Mouse (Mus musculus) embryonic facial prominence, embryonic 15.5 days (tissue): Measurements from ENCODE around the gene Bri3. TPM values are rescaled to one million over a fixed set of nuclear protein-coding genes. Genes with fewer than 3 reads are reported as not detected.

Experiments used
- ATAC-seq: fragments of 200-750 bp; cut with Nextera tagmentation; 2 replicates; pipeline ENCODE4 v1.8.0; 2017; ENCODE audit warnings: low read depth, moderate TSS enrichment; ENCODE audit not compliant: insufficient number of reproducible peaks, low FRiP score, low TSS enrichment
- H3K27ac ChIP-seq: fragments of 300-500 bp; sonication (generic); replicated peaks from 2 replicates; pipeline ENCODE4 v1.5.1; 2015; ENCODE audit warnings: mild to moderate bottlenecking, inconsistent platforms
- H3K27me3 ChIP-seq: fragments of 300-500 bp; sonication (generic); 2 replicates; pipeline ENCODE4 v1.6.1; 2015; ENCODE audit warnings: inconsistent platforms
- H3K36me3 ChIP-seq: fragments of 300-500 bp; sonication (generic); 2 replicates; pipeline ENCODE4 v1.6.1; 2015; ENCODE audit warnings: mild to moderate bottlenecking, inconsistent platforms
- H3K4me1 ChIP-seq: fragments of 300-500 bp; sonication (generic); 2 replicates; pipeline ENCODE4 v1.6.1; 2015; ENCODE audit warnings: inconsistent platforms
- H3K4me2 ChIP-seq: fragments of 300-500 bp; sonication (generic); replicated peaks from 2 replicates; pipeline ENCODE4 v1.6.1; 2015; ENCODE audit warnings: mild to moderate bottlenecking, inconsistent platforms
- H3K4me3 ChIP-seq: fragments of 300-500 bp; sonication (generic); replicated peaks from 2 replicates; pipeline ENCODE4 v1.5.1; 2015; ENCODE audit warnings: mild to moderate bottlenecking, inconsistent platforms
- H3K9ac ChIP-seq: fragments of 300-500 bp; sonication (generic); 2 replicates; pipeline ENCODE4 v1.6.1; 2015; ENCODE audit warnings: inconsistent platforms
- H3K9me3 ChIP-seq: fragments of 300-500 bp; sonication (generic); replicated peaks from 2 replicates; pipeline ENCODE4 v1.6.1; 2016; ENCODE audit warnings: inconsistent platforms
- WGBS: fragments of 180-500 bp; shearing (Covaris S2); methylation state at CpG from one replicate; pipeline ENCODE4 v1.1.7; 2015; 5-methylcytosine and 5-hydroxymethylcytosine counted together
- polyA plus RNA-seq: library from polyadenylated mRNA; unstranded; fragments of >200 nt; fragmentation: Nextera tagmentation; extraction: Ambion mirVana; gene quantifications from 2 replicates; pipeline ENCODE4 v1.2.1, GENCODE M21; 2015

The Bri3 gene
- polyA plus RNA-seq, 1 experiment from 2014 or later = 118 TPM

DNA sequence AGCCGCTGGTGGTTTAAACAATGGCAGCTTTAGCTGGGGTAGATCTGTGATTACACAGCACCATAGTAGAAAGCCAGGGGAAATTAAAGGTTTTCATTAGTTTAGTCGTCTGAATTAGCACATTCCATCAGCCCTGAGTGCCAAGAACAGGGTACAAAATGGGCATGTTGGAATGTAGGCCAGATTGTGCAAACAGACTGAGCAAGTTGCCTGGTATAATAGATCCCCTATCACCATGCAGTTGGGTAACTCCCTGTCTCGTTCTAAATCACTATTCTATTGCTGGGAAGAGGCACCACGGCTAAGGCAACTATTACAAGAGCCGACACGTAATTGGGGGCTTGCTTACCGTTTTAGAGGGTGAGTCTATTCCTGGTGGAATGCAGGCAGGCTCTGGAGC lies 9.5 kb upstream of the Bri3 start:
- no peaks in the 10 kb centered on the region for H3K36me3 ChIP-seq
- WGBS = 71% methylated on average over 7 of the region's 7 CpGs
- H3K4me2 ChIP-seq = no peak overlapping the region
- no peak overlapping the region for H3K4me3 ChIP-seq
- H3K4me1 ChIP-seq = no peaks in the 10 kb centered on the region
- no peaks in the 10 kb centered on the region for H3K27me3 ChIP-seq
- no peak overlapping the region for H3K27ac ChIP-seq
- no peaks in the 10 kb centered on the region for H3K9me3 ChIP-seq
- ATAC-seq = no peak
- no peak overlapping the region for H3K9ac ChIP-seq

DNA sequence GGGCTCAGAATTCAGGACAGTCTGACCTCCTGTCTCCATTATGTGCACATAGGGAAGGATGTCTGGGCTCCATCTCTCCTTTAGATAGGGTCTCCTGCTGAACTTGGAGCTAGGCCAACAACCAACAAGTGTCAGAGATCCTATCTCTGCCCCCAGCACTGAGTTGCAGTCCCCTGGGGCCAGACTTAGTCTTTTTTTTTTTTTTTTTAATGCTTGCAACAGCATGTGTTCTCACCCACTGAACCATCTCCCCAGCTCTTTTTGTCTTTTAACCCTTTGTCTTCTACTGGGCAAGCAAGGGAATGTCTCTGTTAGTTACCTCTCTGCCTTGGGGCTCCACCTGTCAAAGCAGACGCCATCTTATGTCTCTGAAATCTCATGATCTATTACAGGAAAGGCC lies 5.3 kb upstream of the Bri3 start:
- Histone ChIP-seq H3K4me2 (no peak overlapping the region), H3K4me3 (no peak overlapping the region), H3K36me3 (no peaks in the 10 kb centered on the region), H3K9ac (no peak overlapping the region), H3K27ac (no peak overlapping the region), H3K27me3 (no peaks in the 10 kb centered on the region), H3K4me1 (no peaks in the 10 kb centered on the region), H3K9me3 (no peaks in the 10 kb centered on the region)
- ATAC-seq = no peak
- WGBS = 58% methylated on average over 1 of the region's 1 CpGs

DNA sequence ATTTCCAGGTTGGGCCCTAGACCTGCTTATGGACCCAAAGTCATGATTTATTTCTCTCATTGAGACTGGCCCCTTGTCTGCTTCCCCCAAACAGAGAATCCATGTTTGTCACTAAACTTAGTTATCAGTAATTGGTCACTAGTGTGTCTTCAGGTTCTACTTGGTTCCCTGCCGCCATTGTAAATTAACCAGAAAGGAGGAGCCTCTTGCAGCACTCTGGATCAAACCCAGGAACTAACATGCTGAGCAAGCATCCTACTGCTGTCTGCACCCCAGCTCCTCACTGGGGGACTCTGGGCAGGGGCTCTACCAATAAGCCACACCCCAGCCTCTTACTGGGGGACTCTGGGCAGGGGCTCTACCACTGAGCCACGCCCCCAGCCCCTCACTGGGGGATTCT lies 1.4 kb downstream of the Bri3 start:
- no peak overlapping the region for H3K4me2 ChIP-seq
- no peak overlapping the region for H3K9ac ChIP-seq
- ATAC-seq = no peak

DNA sequence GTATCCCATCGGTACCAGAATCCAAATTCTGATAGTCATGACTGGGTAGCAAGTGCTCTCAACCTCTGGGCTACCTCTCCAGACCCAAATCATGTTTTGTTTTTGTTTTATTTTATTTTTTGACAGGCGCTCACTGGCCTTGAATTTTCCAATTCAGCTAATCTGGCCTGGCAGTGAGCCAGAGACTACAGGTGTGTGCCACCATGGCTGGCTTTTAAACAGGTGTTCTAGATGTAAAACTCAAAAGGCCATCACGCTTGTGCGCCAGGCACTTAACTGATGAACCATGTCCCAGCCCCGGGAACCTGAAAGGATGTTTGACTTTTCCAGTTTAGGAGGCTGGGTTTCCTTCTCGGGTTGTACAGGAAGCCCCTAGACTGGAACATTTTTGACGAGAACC lies 2.4 kb downstream of the Bri3 start:
- Histone ChIP-seq H3K4me3 (no peak overlapping the region), H3K36me3 (no peaks in the 10 kb centered on the region), H3K27me3 (no peaks in the 10 kb centered on the region), H3K27ac (no peak overlapping the region), H3K9me3 (0 out of 2 replicates have a peak, but pooled peaks cover 3% of the 10 kb centered on the region), H3K9ac (no peak overlapping the region), H3K4me2 (no peak overlapping the region), H3K4me1 (peaks cover 7% of the 10 kb centered on the region)
- no peak for ATAC-seq
- 59% methylated on average over 7 of the region's 7 CpGs for WGBS

More for the DNA sequence above, 1.4 kb downstream of the Bri3 start:
- Histone ChIP-seq H3K36me3 (no peaks in the 10 kb centered on the region), H3K27ac (no peak overlapping the region), H3K4me1 (peaks cover 7% of the 10 kb centered on the region), H3K27me3 (no peaks in the 10 kb centered on the region), H3K4me3 (no peak overlapping the region), H3K9me3 (0 out of 2 replicates have a peak, but pooled peaks cover 3% of the 10 kb centered on the region)
- WGBS = 85% methylated on average over 2 of the region's 2 CpGs

DNA sequence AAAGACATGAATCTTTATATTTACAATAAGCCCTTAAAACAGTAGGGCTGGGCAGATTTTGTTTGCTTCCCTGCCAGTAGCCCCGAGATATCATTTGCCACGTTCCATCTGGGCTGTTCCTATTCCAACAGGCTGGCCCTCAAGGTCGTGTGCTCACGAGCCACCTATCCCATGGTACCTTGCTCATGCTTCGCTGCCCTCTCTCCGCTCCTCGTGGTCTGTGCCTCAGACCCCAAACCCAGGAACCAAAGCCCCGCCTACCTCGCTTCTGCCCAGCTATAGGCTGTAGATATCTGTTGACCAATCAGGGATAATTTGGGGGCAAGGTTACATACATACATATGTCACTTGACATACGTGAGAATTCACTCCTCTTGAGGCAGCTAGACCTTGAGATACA lies 3.1 kb downstream of the Bri3 start:
- no peak overlapping the region; the same call in 1 of the 2 replicates for H3K27ac ChIP-seq

DNA sequence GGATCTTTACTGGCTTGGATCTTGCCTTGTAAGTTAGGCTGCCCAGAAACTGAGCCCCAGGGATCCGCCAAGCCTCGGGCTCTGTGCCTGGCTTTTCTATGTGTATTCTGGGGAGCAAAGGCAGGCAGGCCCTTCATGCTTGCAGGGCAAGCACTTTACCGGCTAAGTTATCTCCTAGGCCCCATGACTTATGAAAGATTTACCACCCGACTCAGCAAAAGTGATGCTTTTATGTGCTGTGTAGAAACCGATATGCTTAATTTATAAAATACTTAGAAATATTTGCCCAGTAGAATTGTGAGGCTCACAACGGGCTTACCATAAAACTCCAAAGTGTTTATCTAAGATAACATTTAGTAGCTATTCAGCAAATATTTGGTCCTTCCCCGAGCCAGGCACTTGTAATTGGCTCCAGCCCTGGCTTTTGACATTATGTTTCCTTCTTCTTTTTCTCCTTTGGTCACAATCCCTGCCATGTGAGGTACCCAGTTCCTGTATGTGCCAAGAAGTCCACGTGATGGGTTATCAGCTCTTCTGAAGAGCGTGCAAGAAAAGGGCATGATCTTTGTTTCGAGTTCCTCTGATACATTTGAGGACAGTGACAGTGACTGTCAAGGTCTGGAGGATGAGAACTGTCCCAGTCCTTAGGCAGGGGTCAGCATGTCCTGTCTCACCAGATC lies 3.8 kb downstream of the Bri3 start:
- H3K9me3 ChIP-seq = 0 out of 2 replicates have a peak, but pooled peaks cover 3% of the 10 kb centered on the region
- ATAC-seq = no peak
- H3K4me1 ChIP-seq = peaks cover 7% of the 10 kb centered on the region
- no peak overlapping the region for H3K9ac ChIP-seq
- H3K36me3 ChIP-seq = no peaks in the 10 kb centered on the region
- H3K4me2 ChIP-seq = no peak overlapping the region
- H3K27ac ChIP-seq = no peak overlapping the region
- H3K4me3 ChIP-seq = no peak overlapping the region
- H3K27me3 ChIP-seq = no peaks in the 10 kb centered on the region
- 48% methylated on average over 10 of the region's 10 CpGs for WGBS

More for the DNA sequence above, 3.1 kb downstream of the Bri3 start:
- WGBS = 61% methylated on average over 10 of the region's 10 CpGs
- no peak overlapping the region for H3K4me3 ChIP-seq
- ATAC-seq = no peak
- H3K4me1 ChIP-seq = peaks cover 7% of the 10 kb centered on the region
- H3K9ac ChIP-seq = no peak overlapping the region
- H3K36me3 ChIP-seq = no peaks in the 10 kb centered on the region
- H3K4me2 ChIP-seq = no peak overlapping the region
- no peaks in the 10 kb centered on the region for H3K27me3 ChIP-seq
- 0 out of 2 replicates have a peak, but pooled peaks cover 3% of the 10 kb centered on the region for H3K9me3 ChIP-seq

DNA sequence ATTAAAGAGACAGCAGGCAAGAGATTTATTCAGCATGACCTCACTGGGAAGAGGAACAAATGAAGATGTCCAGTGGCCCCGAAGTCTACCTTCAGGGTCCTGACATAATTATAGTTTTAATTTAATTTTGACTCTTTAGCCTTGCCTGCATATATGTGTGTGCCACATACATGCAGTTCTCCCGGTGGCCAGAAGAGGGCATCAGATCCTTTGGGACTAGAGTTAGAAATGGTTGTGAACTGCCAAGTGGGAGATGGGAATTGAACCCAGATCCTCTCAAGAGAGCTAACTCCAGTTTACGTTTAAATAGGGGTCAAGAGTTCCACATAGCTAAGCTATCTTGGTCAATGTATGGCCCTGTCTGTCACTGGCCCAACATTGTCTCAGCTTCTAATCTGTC lies 5.6 kb downstream of the Bri3 start:
- H3K27me3 ChIP-seq = no peaks in the 10 kb centered on the region
- H3K9me3 ChIP-seq = 0 out of 2 replicates have a peak, but pooled peaks cover 3% of the 10 kb centered on the region
- WGBS = 76% methylated on average over 3 of the region's 3 CpGs
- no peak overlapping the region for H3K4me3 ChIP-seq
- no peaks in the 10 kb centered on the region for H3K36me3 ChIP-seq
- H3K27ac ChIP-seq = no peak overlapping the region
- no peak for ATAC-seq
- no peak overlapping the region for H3K4me2 ChIP-seq
- no peak overlapping the region for H3K9ac ChIP-seq
- peaks cover 10% of the 10 kb centered on the region for H3K4me1 ChIP-seq

DNA sequence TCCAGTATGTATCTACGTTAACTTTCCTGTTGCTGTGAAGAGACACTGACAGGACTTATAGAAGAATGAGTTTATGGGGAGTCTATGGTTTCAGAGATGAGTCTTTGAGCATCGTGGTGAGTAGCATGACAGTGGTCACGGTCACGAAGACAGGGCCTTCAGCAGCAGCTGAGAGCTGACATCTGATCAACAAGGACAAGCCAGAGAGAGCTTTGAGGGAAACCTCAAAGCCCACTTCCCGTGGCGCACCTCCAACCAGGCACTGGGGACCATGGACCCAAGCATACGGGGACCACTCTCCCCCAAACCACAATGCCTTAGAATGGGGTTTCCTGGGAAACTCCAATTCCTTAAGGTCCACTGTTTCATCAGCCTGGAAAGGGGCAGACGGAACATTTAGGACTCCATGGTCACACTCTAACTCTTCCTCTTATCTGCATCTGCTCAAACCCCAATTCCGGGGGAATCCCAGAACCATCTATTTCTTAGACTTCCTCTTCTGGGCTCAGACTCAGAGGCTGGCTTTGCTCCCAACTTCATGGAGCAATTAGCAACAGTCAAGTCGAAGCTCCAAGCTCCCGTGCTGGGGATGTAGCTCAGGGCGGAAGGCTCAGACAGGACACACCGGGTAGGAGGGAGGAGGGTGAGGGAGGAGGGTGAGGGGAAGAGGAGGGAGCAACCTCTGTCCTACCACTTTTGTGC lies 7.8 kb downstream of the Bri3 start:
- WGBS = 79% methylated on average over 13 of the region's 13 CpGs
- no peak overlapping the region for H3K4me3 ChIP-seq
- no peak overlapping the region for H3K9ac ChIP-seq
- H3K36me3 ChIP-seq = no peaks in the 10 kb centered on the region
- ATAC-seq = no peak
- no peak overlapping the region for H3K4me2 ChIP-seq
- H3K9me3 ChIP-seq = 0 out of 2 replicates have a peak, but pooled peaks cover 3% of the 10 kb centered on the region
- peaks cover 19% of the 10 kb centered on the region for H3K4me1 ChIP-seq
- no peak overlapping the region for H3K27ac ChIP-seq
- H3K27me3 ChIP-seq = no peaks in the 10 kb centered on the region

DNA sequence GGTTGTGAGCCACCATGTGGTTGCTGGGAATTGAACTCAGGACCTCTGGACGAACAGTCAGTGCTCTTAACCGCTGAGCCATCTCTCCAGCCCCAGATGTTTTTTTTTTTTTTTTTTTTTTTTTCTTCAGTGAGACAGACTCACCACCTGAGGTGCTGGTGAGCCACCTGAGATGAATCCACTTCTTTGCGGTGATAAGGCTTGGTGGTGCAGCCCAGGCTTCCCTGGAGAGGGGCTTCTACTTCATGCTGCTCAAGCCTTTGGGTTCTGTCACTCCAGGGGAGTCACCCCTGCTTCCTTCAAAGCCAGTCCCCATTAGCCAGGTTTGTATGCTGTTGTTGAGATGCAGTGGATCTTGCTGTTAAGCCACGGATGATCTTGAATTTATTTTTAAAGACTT lies 9.0 kb downstream of the Bri3 start:
- Histone ChIP-seq H3K4me1 (peaks cover 23% of the 10 kb centered on the region), H3K27me3 (no peaks in the 10 kb centered on the region), H3K27ac (no peak overlapping the region), H3K9ac (no peak overlapping the region), H3K36me3 (no peaks in the 10 kb centered on the region), H3K9me3 (0 out of 2 replicates have a peak, but pooled peaks cover 3% of the 10 kb centered on the region), H3K4me2 (no peak overlapping the region), H3K4me3 (no peak overlapping the region)
- 74% methylated on average over 4 of the region's 4 CpGs for WGBS
- ATAC-seq = no peak

DNA sequence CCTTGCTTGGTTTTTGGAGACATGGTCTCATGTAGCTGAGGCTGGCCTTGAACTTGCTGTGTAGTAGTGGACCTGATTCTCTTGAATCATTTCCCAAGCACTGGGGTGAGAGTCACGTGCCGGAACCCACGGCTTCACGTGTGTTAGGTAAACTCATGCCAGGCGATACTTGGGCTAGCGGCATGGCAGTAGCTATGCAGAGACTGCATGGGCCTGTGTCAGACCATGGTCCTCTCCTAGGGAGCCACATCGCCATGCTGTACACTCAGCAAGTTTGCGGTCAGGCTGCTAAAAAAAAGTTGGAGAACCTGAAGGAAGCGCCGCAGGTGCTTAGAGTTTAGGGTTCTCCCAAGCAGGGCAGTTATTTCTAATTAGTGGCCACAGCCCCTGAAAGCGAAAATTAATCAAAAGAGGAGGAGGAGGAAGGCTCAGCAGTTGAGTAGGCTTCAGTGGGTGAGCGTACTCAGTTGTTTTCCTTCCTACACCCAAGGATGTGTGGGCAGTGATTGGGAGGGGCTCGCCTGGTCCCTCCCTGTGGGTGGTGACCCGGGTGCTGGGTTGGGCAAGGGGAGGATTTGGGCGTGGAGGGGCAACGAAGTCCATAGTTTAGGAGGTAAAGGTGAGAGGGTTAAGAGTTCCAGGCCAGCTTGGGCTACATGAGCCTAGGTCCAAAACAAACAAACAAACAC lies 10.0 kb downstream of the Bri3 start:
- Histone ChIP-seq H3K36me3 (no peaks in the 10 kb centered on the region), H3K27me3 (no peaks in the 10 kb centered on the region), H3K27ac (peak overlapping the region; percentile 88; the same call in 1 of the 2 replicates), H3K4me2 (peak overlapping the region; percentile 69), H3K9me3 (0 out of 2 replicates have a peak, but pooled peaks cover 3% of the 10 kb centered on the region), H3K4me3 (peak overlapping the region; percentile 97), H3K4me1 (peaks cover 34% of the 10 kb centered on the region), H3K9ac (no peak overlapping the region)
- ATAC-seq = 0 out of 2 replicates have a peak, but pooled peaks have one; percentile 24
- 56% methylated on average over 16 of the region's 16 CpGs for WGBS
